Mouse (Mus musculus) liver, embryonic 14.5 days (tissue): ENCODE results near the gene Eif2b2. TPM values are rescaled to one million over a fixed set of nuclear protein-coding genes. Genes with fewer than 3 reads are reported as not detected.
A peak's percentile ranks its signal among the peaks of the same experiment; 100 is the strongest.

ENCODE experiments used
- ATAC-seq: fragments of 200-750 bp; cut with Nextera tagmentation; 2 replicates; pipeline ENCODE4 v1.8.0; 2017; ENCODE audit warnings: moderate number of reproducible peaks, mild to moderate bottlenecking, moderate library complexity; ENCODE audit not compliant: insufficient read depth
- DNase-seq, 3 experiments: peaks; one replicate each; pipeline ENCODE4 v3.0.0-alpha.2; 2012 to 2013; ENCODE audit warnings: low read depth in 3 of 3, low spot score in 3 of 3
- H3K27ac ChIP-seq: fragments of 300-500 bp; sonication (generic); 2 replicates; pipeline ENCODE4 v1.5.1; 2014; ENCODE audit warnings: moderate library complexity, mild to moderate bottlenecking, control low read depth, inconsistent platforms
- H3K27me3 ChIP-seq: fragments of 300-500 bp; sonication (generic); 2 replicates; pipeline ENCODE4 v1.6.1; 2014; ENCODE audit warnings: mild to moderate bottlenecking, low read length, moderate library complexity; ENCODE audit not compliant: control insufficient read depth, insufficient read depth
- H3K36me3 ChIP-seq: fragments of 300-500 bp; sonication (generic); replicated peaks from 2 replicates; pipeline ENCODE4 v1.6.1; 2014; ENCODE audit warnings: low read depth; ENCODE audit not compliant: control insufficient read depth, insufficient read depth
- H3K4me1 ChIP-seq, 2 experiments: fragments of 200-500 bp in 1 of 2; fragments of 300-500 bp in 1 of 2; sonication (generic) in 1 of 2; replicated peaks; 2 replicates each; pipeline ENCODE4 v1.6.1; 2012 to 2014; ENCODE audit warnings: antibody characterized with exemption in 1 of 2, inconsistent platforms in 1 of 2, low read length in 1 of 2; ENCODE audit not compliant: control insufficient read depth in 2 of 2, insufficient read depth in 2 of 2
- H3K4me2 ChIP-seq: fragments of 300-500 bp; sonication (generic); 2 replicates; pipeline ENCODE4 v1.6.1; 2014; ENCODE audit warnings: low read depth, mild to moderate bottlenecking, control low read depth, moderate library complexity
- H3K4me3 ChIP-seq, 2 experiments: fragments of 200-500 bp in 1 of 2; fragments of 300-500 bp in 1 of 2; sonication (generic) in 1 of 2; 2 replicates each; pipeline ENCODE4 v1.5.1; 2012 to 2014; ENCODE audit warnings: low read depth in 2 of 2, low read length in 2 of 2, mild to moderate bottlenecking in 2 of 2, control low read depth in 1 of 2, inconsistent platforms in 1 of 2, moderate library complexity in 1 of 2; ENCODE audit not compliant: insufficient read depth in 1 of 2
- H3K9ac ChIP-seq: fragments of 300-500 bp; sonication (generic); replicated peaks from 2 replicates; pipeline ENCODE4 v1.6.1; 2014; ENCODE audit warnings: mild to moderate bottlenecking, control low read depth, moderate library complexity
- H3K9me3 ChIP-seq: fragments of 300-500 bp; sonication (generic); 2 replicates; pipeline ENCODE4 v1.6.1; 2016; ENCODE audit warnings: low read length, mixed read lengths; ENCODE audit not compliant: control insufficient read depth
- CTCF ChIP-seq: IDR thresholded peaks from 2 replicates; pipeline ENCODE4 v1.5.1; 2016; ENCODE audit warnings: antibody characterized with exemption, low read depth, control low read depth
- EP300 ChIP-seq: IDR thresholded peaks from 2 replicates; pipeline ENCODE4 v1.6.1; 2016; ENCODE audit warnings: antibody characterized with exemption, low read depth
- WGBS: fragments of 180-500 bp; shearing (Covaris S2); extraction: QIAGEN DNeasy Blood & Tissue Kit; methylation state at CpG from one replicate; pipeline ENCODE4 v1.1.7; 2014; ENCODE audit not compliant: insufficient replicate concordance; 5-methylcytosine and 5-hydroxymethylcytosine counted together
- polyA plus RNA-seq, 2 experiments: library from polyadenylated mRNA; depleted of rRNA in 1 of 2; stranded (reverse) in 1 of 2; unstranded in 1 of 2; fragments of >200 nt; fragmentation: Nextera tagmentation in 1 of 2; extraction: Ambion mirVana in 1 of 2; gene quantifications; 2 replicates each; pipeline versions ENCODE4 v1.2.1 to v1.2.3; 2012 to 2014

The Eif2b2 gene
- 38.3 and 47.8 TPM in 2 replicates for polyA plus RNA-seq (2012; rRNA removed)
- 39.9 and 49.4 TPM in 2 replicates for polyA plus RNA-seq (2014; fragmentation: Nextera tagmentation; extraction: Ambion mirVana)

DNA sequence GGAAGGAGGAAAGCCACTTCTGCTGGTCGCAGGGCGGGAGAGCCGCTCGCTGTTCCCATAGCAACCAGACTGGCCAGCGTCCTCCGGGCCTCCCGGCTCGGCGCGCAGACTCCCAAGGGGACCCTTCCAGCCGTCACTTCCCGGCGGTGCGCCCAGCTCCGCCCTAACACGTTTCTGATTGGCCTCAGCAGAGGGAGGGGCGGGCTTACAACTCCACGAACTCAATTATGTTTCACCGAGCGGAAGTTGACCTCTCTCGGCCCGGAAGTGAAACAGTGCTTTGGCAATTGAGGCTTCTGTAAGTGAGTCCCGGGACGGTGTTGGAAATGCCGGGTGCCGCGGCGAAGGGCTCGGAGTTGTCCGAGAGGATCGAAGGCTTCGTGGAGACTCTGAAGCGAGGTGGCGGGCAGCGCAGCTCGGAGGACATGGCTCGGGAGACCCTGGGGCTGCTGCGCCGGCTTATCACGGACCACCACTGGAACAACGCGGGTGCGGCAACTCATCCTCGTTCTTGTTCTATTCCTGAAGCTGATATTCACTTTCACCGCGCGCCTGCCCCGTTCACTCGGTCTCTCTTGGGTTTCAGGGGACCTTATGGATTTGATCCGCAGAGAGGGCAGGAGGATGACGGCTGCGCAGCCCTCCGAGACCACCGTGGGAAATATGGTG, at the start of gene Eif2b2:
Gene Eif2b2, plus strand, starts transcription at position 246 of the 669 bp plus-strand sequence.
- peak within 1 kb of the TSS; percentile 68 for H3K4me2 ChIP-seq
- H3K4me1 ChIP-seq, result peaks cover 4 to 13% of the 10 kb centered on the region in 2 experiments
- peak; percentile 95 to 96 (median 96) for DNase-seq
- ATAC-seq, result peak; percentile 100
- no peak for TF ChIP-seq EP300
- TF ChIP-seq CTCF, result no peak
- H3K27me3 ChIP-seq, result no peaks in the 10 kb centered on the region
- H3K9me3 ChIP-seq, result no peaks in the 10 kb centered on the region
- peaks cover 12% of the 10 kb centered on the region for H3K36me3 ChIP-seq
- WGBS, result under 1% methylated on average over 54 of the region's 54 CpGs
- peak within 1 kb of the TSS; percentile 75 for H3K9ac ChIP-seq
- peak within 1 kb of the TSS; percentile 82 to 87 for H3K4me3 ChIP-seq
- peak within 1 kb of the TSS; percentile 13 for H3K27ac ChIP-seq

- H3K4me3 ChIP-seq, result no peak overlapping the region
- WGBS, result 59% methylated on average over 3 of the region's 3 CpGs
- DNase-seq, result no peak
These were observed 49.4 kb upstream of the Eif2b2 start for GRCm38 (mm10) chr12:85169877-85170276.

DNA sequence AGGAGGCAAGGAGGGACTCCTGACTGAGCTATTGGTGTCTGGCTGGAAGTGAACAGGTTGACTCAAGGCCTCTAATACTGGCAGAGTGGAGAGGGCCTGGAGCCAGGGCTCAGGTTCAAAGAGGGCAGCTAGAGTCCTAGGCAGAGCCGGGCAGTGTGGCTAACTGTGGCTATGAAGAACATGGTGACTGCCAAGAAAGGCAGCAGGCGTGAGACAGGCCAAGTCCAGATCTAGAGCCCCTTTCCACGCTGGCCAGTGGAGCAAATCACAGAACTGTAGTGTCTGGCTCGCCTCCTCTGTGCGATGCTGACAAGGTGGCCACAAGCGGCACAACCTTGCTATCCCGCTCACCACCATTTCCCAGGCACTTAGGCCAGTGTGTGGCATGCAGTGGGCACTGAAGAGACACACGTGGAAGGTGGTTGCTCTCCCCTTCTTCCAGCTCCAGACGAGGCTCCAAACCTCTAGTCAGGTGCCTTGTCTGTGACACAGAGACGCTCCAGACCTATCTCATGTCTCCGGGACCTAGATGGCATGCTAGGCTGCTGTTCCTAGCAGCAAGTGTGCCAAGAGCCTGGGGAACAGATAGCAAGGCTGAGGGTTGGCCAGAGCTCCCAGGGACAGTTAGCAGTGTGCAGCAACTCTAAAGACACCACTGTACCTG, 48.9 kb upstream of the Eif2b2 start:
- H3K4me1 ChIP-seq, result no peaks in the 10 kb centered on the region

More at GRCm38 (mm10) chr12:85169877-85170276, 49.4 kb upstream of the Eif2b2 start:
- H3K9ac ChIP-seq, result no peak overlapping the region
- no peaks in the 10 kb centered on the region for H3K36me3 ChIP-seq
- no peaks in the 10 kb centered on the region for H3K4me1 ChIP-seq
- H3K27ac ChIP-seq, result no peak overlapping the region
- H3K27me3 ChIP-seq, result no peaks in the 10 kb centered on the region
- no peak for ATAC-seq
- TF ChIP-seq EP300 (no peak), CTCF (no peak)
- H3K9me3 ChIP-seq, result no peaks in the 10 kb centered on the region
- H3K4me2 ChIP-seq, result no peak overlapping the region

DNA sequence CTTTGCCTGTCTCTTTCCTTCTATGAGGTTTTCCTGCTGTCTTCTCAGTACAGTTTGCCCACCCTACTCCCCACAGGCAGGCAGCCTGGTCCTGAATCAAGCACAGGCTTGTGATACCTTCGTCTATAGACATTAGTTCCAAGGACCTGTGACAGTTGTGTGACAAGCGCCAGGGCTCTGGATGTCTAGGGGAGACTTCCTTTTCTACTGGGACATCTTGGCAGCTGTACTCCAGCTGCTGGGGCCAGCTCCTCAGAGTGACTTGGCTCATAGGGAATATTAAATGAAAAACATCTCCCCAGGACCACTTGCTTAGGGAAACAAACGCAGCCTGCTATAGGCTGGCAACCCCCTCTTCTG, 48.4 kb upstream of the Eif2b2 start:
- TF ChIP-seq CTCF (no peak), EP300 (no peak)
- H3K27ac ChIP-seq, result no peak overlapping the region
- H3K4me2 ChIP-seq, result no peak overlapping the region
- no peaks in the 10 kb centered on the region for H3K36me3 ChIP-seq
- no peak for DNase-seq
- no peak for ATAC-seq
- WGBS, result 70% methylated on average over 3 of the region's 3 CpGs
- H3K27me3 ChIP-seq, result no peaks in the 10 kb centered on the region
- H3K9me3 ChIP-seq, result no peaks in the 10 kb centered on the region
- no peak overlapping the region for H3K9ac ChIP-seq
- no peaks in the 10 kb centered on the region for H3K4me1 ChIP-seq
- no peak overlapping the region for H3K4me3 ChIP-seq

More for the DNA sequence above, 48.9 kb upstream of the Eif2b2 start:
- DNase-seq, result no peak
- Histone ChIP-seq H3K27ac (no peak overlapping the region), H3K4me3 (no peak overlapping the region), H3K9ac (no peak overlapping the region), H3K27me3 (no peaks in the 10 kb centered on the region), H3K4me2 (no peak overlapping the region), H3K9me3 (no peaks in the 10 kb centered on the region), H3K36me3 (no peaks in the 10 kb centered on the region)
- TF ChIP-seq EP300, result no peak
- TF ChIP-seq CTCF, result no peak
- 62% methylated on average over 11 of the region's 11 CpGs for WGBS
- ATAC-seq, result no peak

- Histone ChIP-seq H3K9ac (no peak overlapping the region), H3K4me2 (no peak overlapping the region), H3K36me3 (no peaks in the 10 kb centered on the region), H3K4me1 (peaks cover 0 to 3% of the 10 kb centered on the region in 2 experiments; a peak in 1 of 4 replicates), H3K4me3 (no peak overlapping the region), H3K27ac (no peak overlapping the region), H3K9me3 (no peaks in the 10 kb centered on the region), H3K27me3 (peaks cover 4% of the 10 kb centered on the region)
- no peak for ATAC-seq
- TF ChIP-seq EP300 (no peak), CTCF (no peak)
- DNase-seq, result no peak
- WGBS, result 61% methylated on average over 7 of the region's 7 CpGs
These were observed 45.3 kb upstream of the Eif2b2 start for GRCm38 (mm10) chr12:85174016-85174415.
